Mouse (Mus musculus): ENCODE data around the gene Crnkl1. TPM values are rescaled to one million over a fixed set of nuclear protein-coding genes. Genes with fewer than 3 reads are reported as not detected.

Gene Crnkl1
- polyA plus RNA-seq, 1 experiment from 2014 or later, result 36.1 TPM

DNA sequence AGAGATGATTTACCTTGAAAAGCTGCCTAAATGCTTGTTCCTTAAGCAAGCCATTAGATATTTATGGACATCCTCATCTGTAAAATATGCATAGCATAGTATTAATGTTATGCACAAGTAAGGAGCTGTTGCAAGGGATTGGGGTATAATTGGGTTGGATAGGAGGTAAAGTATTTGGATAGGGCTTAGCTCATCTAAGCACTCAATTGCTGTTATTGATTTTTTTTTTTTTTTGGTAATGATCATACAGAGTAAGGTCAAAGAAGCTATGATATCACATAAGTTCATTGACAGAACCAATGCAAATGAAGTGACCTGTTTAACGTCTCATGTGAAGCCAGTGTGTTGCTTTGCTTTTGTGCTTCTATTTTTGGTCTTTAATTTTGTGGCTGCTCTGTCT lies 60.9 kb downstream of the Crnkl1 start:
- H3K4me2 ChIP-seq, result no peak overlapping the region
- H3K27me3 ChIP-seq, result no peaks in the 10 kb centered on the region
- peaks cover 37% of the 10 kb centered on the region for H3K36me3 ChIP-seq
- WGBS, result 91% methylated on average over 1 of the region's 1 CpGs
- peaks cover 3% of the 10 kb centered on the region; the same call in 1 of the 2 replicates for H3K9me3 ChIP-seq
- peaks cover 3% of the 10 kb centered on the region; the same call in 1 of the 2 replicates for H3K4me1 ChIP-seq (replicated peaks)
- H3K9ac ChIP-seq (replicated peaks), result no peak overlapping the region
- no peak for ATAC-seq (ENCODE audit: insufficient number of reproducible peaks, insufficient read depth, low FRiP score, low TSS enrichment, low read depth)
- H3K4me3 ChIP-seq (replicated peaks), result no peak overlapping the region
- H3K27ac ChIP-seq, result no peak overlapping the region

DNA sequence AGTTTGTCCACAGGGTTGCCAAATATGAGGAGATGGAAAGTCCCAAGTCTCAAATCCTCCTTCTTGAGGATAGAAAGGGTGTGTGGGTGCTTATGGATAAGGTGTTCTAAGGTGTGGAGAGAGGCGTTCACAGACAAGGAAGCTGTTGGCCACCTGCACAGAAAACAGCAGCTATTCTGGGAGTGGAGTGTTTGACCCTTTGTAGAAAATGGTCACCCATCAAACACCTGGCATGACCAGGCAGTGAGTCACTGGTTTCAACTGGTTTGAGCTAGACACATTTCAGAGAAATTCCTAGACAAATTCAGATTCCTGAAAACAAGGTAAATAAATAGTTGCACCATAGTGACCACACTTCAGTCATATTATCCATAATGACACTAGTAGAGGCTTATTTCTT lies 62.7 kb downstream of the Crnkl1 start:
- no peak overlapping the region for H3K4me2 ChIP-seq
- H3K4me1 ChIP-seq (replicated peaks), result no peaks in the 10 kb centered on the region
- 86% methylated on average over 1 of the region's 1 CpGs for WGBS
- no peak overlapping the region for H3K9ac ChIP-seq (replicated peaks)
- H3K27me3 ChIP-seq, result no peaks in the 10 kb centered on the region
- H3K36me3 ChIP-seq, result peaks cover 32% of the 10 kb centered on the region
- H3K9me3 ChIP-seq, result peaks cover 5% of the 10 kb centered on the region; the same call in 1 of the 2 replicates
- H3K4me3 ChIP-seq (replicated peaks), result no peak overlapping the region
- H3K27ac ChIP-seq, result no peak overlapping the region
- no peak for ATAC-seq (ENCODE audit: insufficient number of reproducible peaks, insufficient read depth, low FRiP score, low TSS enrichment, low read depth)

DNA sequence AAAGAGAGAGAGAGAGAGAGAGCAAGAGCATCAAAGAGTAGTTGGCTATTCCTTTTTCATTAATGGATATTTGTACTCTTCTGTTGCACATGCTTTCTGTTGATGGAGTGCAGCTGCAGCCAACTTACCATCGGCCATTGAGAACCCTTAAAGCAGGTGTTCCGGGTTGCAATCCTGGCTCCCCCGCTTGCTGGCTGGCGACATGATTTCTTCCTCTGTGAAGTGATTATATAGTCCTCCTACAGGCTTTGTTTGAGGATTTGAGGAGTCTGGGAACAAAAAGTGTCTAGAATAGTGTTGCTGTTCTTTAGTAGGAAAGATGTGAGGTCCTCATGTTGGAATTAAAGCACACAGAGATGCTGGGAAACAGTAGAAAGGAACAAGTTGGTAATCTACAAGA lies 63.5 kb downstream of the Crnkl1 start:
- Histone ChIP-seq H3K4me2 (no peak overlapping the region), H3K4me3 (replicated peaks) (no peak overlapping the region), H3K4me1 (replicated peaks) (no peaks in the 10 kb centered on the region), H3K36me3 (peaks cover 32% of the 10 kb centered on the region), H3K9ac (replicated peaks) (no peak overlapping the region), H3K27me3 (no peaks in the 10 kb centered on the region), H3K27ac (no peak overlapping the region), H3K9me3 (peaks cover 13% of the 10 kb centered on the region; the same call in 1 of the 2 replicates)
- WGBS, result 78% methylated on average over 4 of the region's 4 CpGs
- no peak for ATAC-seq (ENCODE audit: insufficient number of reproducible peaks, insufficient read depth, low FRiP score, low TSS enrichment, low read depth)

Small RNA genes lying within 50 kb of the gene (microRNA-seq; reads per million reads assigned to microRNA genes)
- not detected for gene Gm25026

Other genes with a start within 250 kb of the Crnkl1 start
- 156 and 160 TPM in 2 replicates for gene Naa20, start 32.9 kb downstream of the Crnkl1 start, polyA plus RNA-seq (2016; fragmentation: Nextera tagmentation; extraction: Ambion mirVana)
- 0.21 and 1.2 TPM in 2 replicates for gene Cfap61, start 230 bp downstream of the Crnkl1 start, polyA plus RNA-seq (2016; fragmentation: Nextera tagmentation; extraction: Ambion mirVana)

Data from limb, embryonic 12.5 days (tissue).